Mouse (Mus musculus): ENCODE measurements around the gene Ccdc96.

Gene Ccdc96

GRCm38 (mm10) chr5:36484171-36484990, at the start of gene Ccdc96, which contains the start of gene Tada2b:
Ccdc96 (plus strand) TSS chr5:36484588.
Tada2b (minus strand) TSS chr5:36484285.
- peak; percentile 98 for DNase-seq (ENCODE audit: low spot score)

GRCm38 (mm10) chr5:36436858-36437257, 47.5 kb upstream of the Ccdc96 start:
- no peak for DNase-seq (ENCODE audit: low spot score)

- DNase-seq (ENCODE audit: low spot score) = no peak
These were observed 43.6 kb upstream of the Ccdc96 start for GRCm38 (mm10) chr5:36440741-36441140.

- DNase-seq (ENCODE audit: low spot score) = no peak
These were observed 39.8 kb upstream of the Ccdc96 start for GRCm38 (mm10) chr5:36444611-36445010.

GRCm38 (mm10) chr5:36445028-36445427, 39.4 kb upstream of the Ccdc96 start:
- no peak for DNase-seq (ENCODE audit: low spot score)

GRCm38 (mm10) chr5:36446166-36446890, 38.1 kb upstream of the Ccdc96 start:
- DNase-seq (ENCODE audit: low spot score) = no peak

- no peak for DNase-seq (ENCODE audit: low spot score)
These were observed 36.5 kb upstream of the Ccdc96 start for GRCm38 (mm10) chr5:36447872-36448271.

- no peak for DNase-seq (ENCODE audit: low spot score)
These were observed 34.6 kb upstream of the Ccdc96 start for GRCm38 (mm10) chr5:36449710-36450358.

- DNase-seq (ENCODE audit: low spot score) = no peak
These were observed 33.3 kb upstream of the Ccdc96 start for GRCm38 (mm10) chr5:36451119-36451518.

GRCm38 (mm10) chr5:36451872-36452389, 32.5 kb upstream of the Ccdc96 start:
- no peak for DNase-seq (ENCODE audit: low spot score)

- DNase-seq (ENCODE audit: low spot score) = no peak
These were observed 31.6 kb upstream of the Ccdc96 start for GRCm38 (mm10) chr5:36452821-36453220.

GRCm38 (mm10) chr5:36457706-36458105, 26.7 kb upstream of the Ccdc96 start:
- DNase-seq (ENCODE audit: low spot score) = no peak

GRCm38 (mm10) chr5:36458926-36459325, 25.5 kb upstream of the Ccdc96 start:
- no peak for DNase-seq (ENCODE audit: low spot score)

- no peak for DNase-seq (ENCODE audit: low spot score)
These were observed 23.7 kb upstream of the Ccdc96 start for GRCm38 (mm10) chr5:36460712-36461111.

GRCm38 (mm10) chr5:36461231-36461630, 23.2 kb upstream of the Ccdc96 start:
- DNase-seq (ENCODE audit: low spot score) = no peak

- DNase-seq (ENCODE audit: low spot score) = peak; percentile 27
These were observed 21.6 kb upstream of the Ccdc96 start for GRCm38 (mm10) chr5:36462810-36463209.

GRCm38 (mm10) chr5:36463391-36463790, 21.0 kb upstream of the Ccdc96 start:
- DNase-seq (ENCODE audit: low spot score) = no peak

- DNase-seq (ENCODE audit: low spot score) = peak; percentile 100
These were observed 19.4 kb upstream of the Ccdc96 start, which contains the start of gene Grpel1 for GRCm38 (mm10) chr5:36464709-36465661. Grpel1 (plus strand) TSS chr5:36464998.

- no peak for DNase-seq (ENCODE audit: low spot score)
These were observed 18.5 kb upstream of the Ccdc96 start for GRCm38 (mm10) chr5:36465889-36466288.

- DNase-seq (ENCODE audit: low spot score) = no peak
These were observed 13.2 kb upstream of the Ccdc96 start for GRCm38 (mm10) chr5:36471206-36471605.
